Mouse (Mus musculus) lung, adult 2 months (tissue): ENCODE results near the gene Rap1b.

Source experiments
- CTCF ChIP-seq: fragments of 200-500 bp; IDR thresholded peaks from 2 replicates; pipeline ENCODE4 v1.5.1; 2011; ENCODE audit warnings: mild to moderate bottlenecking, low read length, control low read depth; ENCODE audit not compliant: insufficient read depth
- POLR2A ChIP-seq: fragments of 200-500 bp; IDR thresholded peaks from 2 replicates; pipeline ENCODE4 v1.6.1; 2011; ENCODE audit warnings: low read depth, mild to moderate bottlenecking, control low read depth, low read length, borderline replicate concordance; ENCODE audit errors: extremely low read depth

- TF ChIP-seq POLR2A (no peak), CTCF (no peak)
Measured at GRCm38 (mm10) chr10:117764598-117764997, 81.2 kb downstream of the Rap1b start.
